Mouse (Mus musculus) adrenal gland, postnatal 0 days (tissue): ENCODE data around the gene Mpig6b. TPM values are rescaled to one million over a fixed set of nuclear protein-coding genes. Genes with fewer than 3 reads are reported as not detected.

Source experiments
- polyA plus RNA-seq: library from polyadenylated mRNA; unstranded; fragments of >200 nt; fragmentation: Nextera tagmentation; extraction: Ambion mirVana; gene quantifications from 2 replicates; pipeline ENCODE4 v1.2.1, GENCODE M21; 2015

Gene Mpig6b
- 0.55 and 0.69 TPM in 2 replicates for polyA plus RNA-seq

DNA sequence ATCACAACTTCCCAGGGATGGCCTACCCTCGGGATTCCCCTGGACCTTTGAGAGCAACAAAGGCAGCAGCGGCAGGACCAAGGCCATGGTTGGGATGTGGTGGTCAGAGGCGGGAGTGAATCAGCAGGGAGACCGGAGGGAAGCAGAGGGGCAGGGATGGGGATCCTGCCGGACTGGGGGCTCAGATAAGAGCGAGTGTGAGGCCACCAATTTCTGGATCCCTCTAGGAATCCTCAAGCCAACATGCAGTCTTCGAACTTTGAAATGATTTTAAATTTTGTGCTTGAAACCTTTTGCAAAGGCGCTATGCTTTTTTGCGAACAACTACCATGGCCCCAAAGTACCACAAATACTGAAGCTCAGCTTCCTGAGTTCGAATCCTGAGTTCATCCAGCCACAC lies at the start of gene Mpig6b:
Gene Mpig6b, minus strand, starts transcription at position 101 of the 400 bp plus-strand sequence.

GRCm38 (mm10) chr17:35115046-35116019 lies 49.3 kb upstream of the Mpig6b start, which contains the start of gene Ly6g5b:
TSS of gene Ly6g5b (minus strand) at chr17:35115428.

GRCm38 (mm10) chr17:35108097-35108496 lies 42.1 kb upstream of the Mpig6b start, which contains the start of gene Ly6g5c:
TSS of gene Ly6g5c (plus strand) at chr17:35108279.

DNA sequence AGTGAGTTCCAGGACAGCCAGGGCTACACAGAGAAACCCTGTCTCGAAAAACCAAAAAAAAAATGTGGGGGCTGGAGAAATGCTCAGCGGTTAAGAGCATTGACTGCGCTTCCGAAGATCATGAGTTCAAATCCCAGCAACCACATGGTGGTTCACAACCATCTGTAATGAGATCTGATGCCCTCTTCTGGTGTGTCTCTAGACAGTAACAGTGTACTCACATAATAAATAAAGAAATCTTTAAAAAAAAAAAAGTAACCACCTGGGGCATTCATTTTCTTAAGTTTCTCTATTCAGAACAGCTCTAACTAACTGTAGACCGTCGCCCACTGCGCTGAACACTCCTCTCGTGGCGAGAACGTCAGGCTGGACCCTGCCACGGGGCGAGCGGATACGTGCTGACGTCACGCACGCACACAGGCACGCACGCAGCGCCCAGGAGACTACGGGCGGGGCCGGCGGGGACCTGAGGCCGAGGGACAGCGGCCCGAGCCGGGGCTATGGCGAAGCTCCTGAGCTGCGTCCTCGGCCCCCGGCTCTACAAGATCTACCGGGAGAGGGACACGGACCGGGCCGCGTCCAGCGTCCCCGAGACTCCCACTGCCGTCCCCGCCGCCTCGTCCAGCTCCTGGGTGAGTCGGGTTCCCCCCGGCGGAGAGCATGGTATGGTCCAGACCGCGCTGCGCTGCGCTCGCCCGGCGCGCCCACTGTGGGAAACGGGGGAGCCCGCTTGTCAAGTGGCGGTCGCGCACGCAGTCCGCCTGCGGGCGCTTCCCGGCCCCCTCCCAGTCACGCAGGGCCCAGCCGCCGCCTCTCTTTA lies 23.1 kb upstream of the Mpig6b start, which contains the start of gene Abhd16a:
Gene Abhd16a, plus strand, starts transcription at position 439 of the 820 bp plus-strand sequence.

GRCm38 (mm10) chr17:35085208-35085865 lies 19.4 kb upstream of the Mpig6b start, which contains the start of gene Ly6g6f:
TSS of gene Ly6g6f (minus strand) at chr17:35085610.

DNA sequence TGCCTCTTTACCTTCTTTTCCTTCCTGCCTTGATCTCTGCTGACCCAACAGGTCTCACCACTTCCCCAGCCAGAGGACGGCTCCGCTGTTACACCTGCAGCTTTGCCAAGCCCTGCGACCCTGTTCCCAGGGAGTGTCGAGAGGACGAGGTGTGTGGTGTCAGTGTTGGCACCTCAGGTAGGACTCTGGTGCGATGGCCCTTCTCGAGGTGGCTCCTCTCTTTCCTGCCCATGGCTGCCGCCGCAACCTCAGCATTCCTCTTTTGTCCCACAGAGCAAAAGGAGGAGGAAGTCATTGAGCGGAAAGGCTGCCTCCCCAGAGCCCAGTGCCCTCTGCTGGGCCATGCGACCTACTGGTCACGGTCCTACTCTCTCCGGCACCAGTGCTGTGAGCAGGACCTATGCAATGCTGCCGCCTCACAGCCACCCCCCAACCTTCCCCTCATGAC lies 11.8 kb upstream of the Mpig6b start, which contains the start of gene Ly6g6d:
Gene Ly6g6d, minus strand, starts transcription at position 280 of the 448 bp plus-strand sequence.

GRCm38 (mm10) chr17:35076507-35077176 lies 10.7 kb upstream of the Mpig6b start, which contains the start of gene Ly6g6e:
TSS of gene Ly6g6e (plus strand) at chr17:35076902.

DNA sequence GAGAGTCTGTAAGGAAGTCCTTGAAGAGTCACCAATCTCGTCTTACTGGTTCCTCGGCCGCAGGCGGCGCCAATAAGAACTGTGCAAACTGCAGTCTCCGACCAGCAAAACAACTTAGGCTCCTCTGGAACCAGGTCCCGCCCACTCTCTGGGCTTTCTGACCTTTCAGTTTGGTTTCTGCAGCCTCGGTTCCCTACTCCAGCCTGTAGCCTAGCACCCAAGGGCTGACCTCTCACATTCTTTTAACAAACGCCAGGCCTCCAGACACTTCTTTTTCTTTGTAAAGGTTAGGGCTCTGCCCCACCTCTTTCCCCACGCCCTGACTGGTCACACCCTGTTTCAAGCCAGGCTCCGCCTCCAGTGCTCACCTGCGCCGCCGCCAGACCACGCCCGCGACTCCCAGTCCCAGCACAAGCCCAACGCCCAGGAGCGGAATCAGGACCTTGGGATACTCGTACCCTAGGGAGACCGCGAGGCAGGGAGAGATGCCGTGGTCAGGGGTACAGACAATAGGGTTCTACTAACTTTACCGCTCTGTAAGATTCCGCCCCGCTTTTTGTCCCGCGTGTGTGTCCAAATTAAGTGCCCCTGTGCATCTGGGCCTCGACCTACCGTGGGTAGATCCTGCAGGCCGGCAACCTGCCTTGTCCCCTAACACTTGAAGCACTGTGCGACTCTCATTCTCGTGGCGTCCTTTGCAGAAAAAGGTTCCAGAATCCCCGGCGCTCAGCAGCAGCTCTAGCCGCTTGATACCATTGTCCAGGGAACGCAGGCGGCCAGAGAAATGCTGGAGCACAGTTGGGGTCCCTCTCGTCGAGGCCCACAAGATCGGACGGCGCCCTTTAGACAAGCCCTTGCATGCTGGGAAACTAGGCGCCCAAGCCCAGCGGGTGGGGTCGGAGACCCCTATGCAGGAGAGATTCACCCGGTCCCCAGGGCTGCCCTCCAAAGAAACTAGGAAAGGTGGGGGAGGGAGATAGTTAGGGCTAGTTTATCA lies 735 bp downstream of the Mpig6b start, which contains the start of gene Ly6g6c:
Gene Ly6g6c, plus strand, starts transcription at position 438 of the 997 bp plus-strand sequence.

GRCm38 (mm10) chr17:35058911-35059892 lies 6.8 kb downstream of the Mpig6b start, which contains the start of gene Ddah2:
TSS of gene Ddah2 (plus strand) at chr17:35059035.

GRCm38 (mm10) chr17:35049561-35050016 lies 16.4 kb downstream of the Mpig6b start, which contains the start of gene Clic1:
TSS of gene Clic1 (plus strand) at chr17:35049966.

DNA sequence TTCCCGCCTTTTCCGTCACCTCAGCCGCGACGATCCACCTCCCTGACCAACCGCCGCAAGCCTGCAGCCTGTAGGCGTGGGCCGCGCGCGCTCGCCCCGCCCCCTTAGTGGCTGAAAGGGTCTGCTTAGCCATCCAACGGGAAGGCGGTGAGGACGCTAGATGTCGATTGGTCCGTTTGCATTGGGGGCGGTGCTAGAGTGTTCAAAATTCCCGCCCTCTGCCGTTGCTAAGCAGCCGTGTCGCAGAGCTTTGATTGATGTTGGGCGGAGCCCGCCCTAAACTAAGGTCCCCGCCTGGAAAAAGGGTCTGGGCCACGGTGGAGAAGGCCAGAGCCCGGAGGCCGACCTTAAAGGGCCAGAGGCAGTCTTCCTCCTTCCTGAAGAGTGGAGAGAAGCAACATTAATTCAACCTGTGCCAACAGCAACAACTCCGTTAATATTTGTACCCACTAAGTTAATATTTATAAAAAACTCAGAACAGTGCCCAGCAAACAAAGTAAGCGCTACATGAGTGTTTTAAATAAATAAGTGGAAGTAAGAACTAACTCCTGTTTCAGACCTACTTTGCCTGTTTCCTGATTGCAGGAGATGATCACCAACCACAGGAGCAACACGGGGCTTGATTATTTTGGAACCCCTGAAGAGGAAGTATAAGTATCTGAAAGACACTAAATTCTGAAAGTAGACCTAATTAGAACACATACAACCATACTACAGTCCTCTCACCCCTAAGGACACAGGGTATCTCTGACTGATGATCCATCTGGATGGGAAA lies 19.1 kb downstream of the Mpig6b start, which contains the start of gene Msh5:
Gene Msh5, minus strand, starts transcription at position 65 of the 775 bp plus-strand sequence.

GRCm38 (mm10) chr17:35027277-35028068 lies 38.5 kb downstream of the Mpig6b start, which contains the start of gene Sapcd1:
TSS of gene Sapcd1 (minus strand) at chr17:35028016.

GRCm38 (mm10) chr17:35016376-35016775 lies 49.6 kb downstream of the Mpig6b start, which contains the start of gene Vwa7:
TSS of gene Vwa7 (plus strand) at chr17:35016579.

